Mouse (Mus musculus) erythroid progenitor cell, adult 5-6 weeks (primary cell): ENCODE data around the gene Htr2b. TPM values are rescaled to one million over a fixed set of nuclear protein-coding genes. Genes with fewer than 3 reads are reported as not detected.

Experiments used
- ATAC-seq: replicated peaks from 2 replicates; pipeline ENCODE4 v1.8.0; 2016; ENCODE audit warnings: moderate number of reproducible peaks, mild to moderate bottlenecking, moderate TSS enrichment, inconsistent platforms; ENCODE audit not compliant: poor library complexity, low FRiP score, severe bottlenecking
- total RNA-seq, 2 experiments: library from RNA; stranded (forward) in 1 of 2; stranded (reverse) in 1 of 2; fragments of 150-400 nt in 1 of 2; fragments of 186-747, 209-891 nt in 1 of 2; gene quantifications; 2 replicates each; pipeline versions ENCODE4 v1.2.3 to v1.2.4; 2015 to 2017; ENCODE audit warnings: low replicate concordance in 2 of 2

The Htr2b gene
- total RNA-seq, 2 experiments from 2014 or later, result not detected

- ATAC-seq, result no peak
These were observed 2.4 kb upstream of the Htr2b start for GRCm38 (mm10) chr1:86114141-86114540.

GRCm38 (mm10) chr1:86105054-86105453 lies 6.7 kb downstream of the Htr2b start:
- ATAC-seq, result no peak

- no peak for ATAC-seq
These were observed 17.4 kb downstream of the Htr2b start for GRCm38 (mm10) chr1:86094413-86094812.

- no peak for ATAC-seq
These were observed 35.2 kb downstream of the Htr2b start for GRCm38 (mm10) chr1:86076565-86076964.

- peak; percentile 89 for ATAC-seq
These were observed 47.3 kb downstream of the Htr2b start, which contains the start of gene Psmd1 for GRCm38 (mm10) chr1:86064271-86064991. Gene Psmd1, plus strand, starts transcription at chr1:86064387.

GRCm38 (mm10) chr1:86062523-86062922 lies 49.2 kb downstream of the Htr2b start:
- ATAC-seq, result no peak

GRCm38 (mm10) chr1:86058856-86059769 lies 52.7 kb downstream of the Htr2b start:
- peak; percentile 77 for ATAC-seq

- ATAC-seq, result no peak
These were observed 55.5 kb downstream of the Htr2b start for GRCm38 (mm10) chr1:86056284-86056683.

- no peak for ATAC-seq
These were observed 56.8 kb downstream of the Htr2b start for GRCm38 (mm10) chr1:86054943-86055342.

GRCm38 (mm10) chr1:86053198-86053921 lies 58.4 kb downstream of the Htr2b start:
- ATAC-seq, result no peak

Other genes with a start within 250 kb of the Htr2b start
- 3.4 and 9.4 TPM in 2 replicates for gene Itm2c, start 217.7 kb downstream of the Htr2b start, total RNA-seq (2015; ENCODE audit: low replicate concordance)
- gene Itm2c, start 217.7 kb downstream of the Htr2b start, total RNA-seq (2017; ENCODE audit: low replicate concordance), result 6.3 and 12.1 TPM in 2 replicates
- not detected in 2 replicates for gene 4933407L21Rik, start 183.5 kb downstream of the Htr2b start, total RNA-seq (2015; ENCODE audit: low replicate concordance)
- not detected in 2 replicates for gene 4933407L21Rik, start 183.5 kb downstream of the Htr2b start, total RNA-seq (2017; ENCODE audit: low replicate concordance)
- gene Gpr55, start 151.0 kb downstream of the Htr2b start, total RNA-seq (2015; ENCODE audit: low replicate concordance), result not detected in 2 replicates
- gene Gpr55, start 151.0 kb downstream of the Htr2b start, total RNA-seq (2017; ENCODE audit: low replicate concordance), result 0.39 TPM in 1 of 2 replicates, not detected in the other
- gene Spata3, start 95.2 kb downstream of the Htr2b start, total RNA-seq (2015; ENCODE audit: low replicate concordance), result not detected in 2 replicates
- gene Spata3, start 95.2 kb downstream of the Htr2b start, total RNA-seq (2017; ENCODE audit: low replicate concordance), result not detected in 2 replicates
- not detected in 2 replicates for gene 2810459M11Rik, start 66.1 kb downstream of the Htr2b start, total RNA-seq (2015; ENCODE audit: low replicate concordance)
- gene 2810459M11Rik, start 66.1 kb downstream of the Htr2b start, total RNA-seq (2017; ENCODE audit: low replicate concordance), result not detected in 2 replicates
- gene Psmd1, start 47.6 kb downstream of the Htr2b start, total RNA-seq (2015; ENCODE audit: low replicate concordance), result 54.8 and 84.7 TPM in 2 replicates
- gene Psmd1, start 47.6 kb downstream of the Htr2b start, total RNA-seq (2017; ENCODE audit: low replicate concordance), result 83.6 and 94.6 TPM in 2 replicates
- 17.7 and 34.8 TPM in 2 replicates for gene Gm21972, start 21.7 kb upstream of the Htr2b start, total RNA-seq (2015; ENCODE audit: low replicate concordance)
- gene Gm21972, start 21.7 kb upstream of the Htr2b start, total RNA-seq (2017; ENCODE audit: low replicate concordance), result 9.0 TPM in 1 of 2 replicates, not detected in the other
- 13.7 and 24.3 TPM in 2 replicates for gene Armc9, start 42.8 kb upstream of the Htr2b start, total RNA-seq (2015; ENCODE audit: low replicate concordance)
- gene Armc9, start 42.8 kb upstream of the Htr2b start, total RNA-seq (2017; ENCODE audit: low replicate concordance), result 7.5 and 24.4 TPM in 2 replicates
- 1.4 TPM in 1 of 2 replicates, not detected in the other for gene B3gnt7, start 190.9 kb upstream of the Htr2b start, total RNA-seq (2015; ENCODE audit: low replicate concordance)
- gene B3gnt7, start 190.9 kb upstream of the Htr2b start, total RNA-seq (2017; ENCODE audit: low replicate concordance), result not detected in 2 replicates
- gene Ncl, start 247.4 kb upstream of the Htr2b start, total RNA-seq (2015; ENCODE audit: low replicate concordance), result 148 and 176 TPM in 2 replicates
- 169 and 177 TPM in 2 replicates for gene Ncl, start 247.4 kb upstream of the Htr2b start, total RNA-seq (2017; ENCODE audit: low replicate concordance)